Mouse (Mus musculus) erythroid progenitor cell, adult 5-6 weeks (primary cell): ENCODE measurements around the gene Sik1. TPM values are rescaled to one million over a fixed set of nuclear protein-coding genes. Genes with fewer than 3 reads are reported as not detected.
A peak's percentile ranks its signal among the peaks of the same experiment; 100 is the strongest.
"Not testable (repeated sequence)": the region's sequence is repeated elsewhere in the genome, so short reads cannot be mapped to it uniquely, and the experiment has no call there.

Experiments
- ATAC-seq: replicated peaks from 2 replicates; pipeline ENCODE4 v1.8.0; 2016; ENCODE audit warnings: moderate number of reproducible peaks, mild to moderate bottlenecking, moderate TSS enrichment, inconsistent platforms; ENCODE audit not compliant: poor library complexity, low FRiP score, severe bottlenecking
- total RNA-seq, 2 experiments: library from RNA; stranded (forward) in 1 of 2; stranded (reverse) in 1 of 2; fragments of 150-400 nt in 1 of 2; fragments of 186-747, 209-891 nt in 1 of 2; gene quantifications; 2 replicates each; pipeline versions ENCODE4 v1.2.3 to v1.2.4; 2015 to 2017; ENCODE audit warnings: low replicate concordance in 2 of 2

Gene Sik1
- total RNA-seq (2015; ENCODE audit: low replicate concordance): 7.6 and 9.2 TPM in 2 replicates
- 2.2 and 5.9 TPM in 2 replicates for total RNA-seq (2017; ENCODE audit: low replicate concordance)

- ATAC-seq: peak; percentile 89
These were observed at the start of gene Sik1 for GRCm38 (mm10) chr17:31855597-31856518. Gene Sik1, minus strand, starts transcription at chr17:31855804.

GRCm38 (mm10) chr17:31905201-31905790, 49.7 kb upstream of the Sik1 start:
- no peak for ATAC-seq

- ATAC-seq: no peak
These were observed 48.4 kb upstream of the Sik1 start for GRCm38 (mm10) chr17:31904036-31904435.

GRCm38 (mm10) chr17:31902630-31903198, 47.1 kb upstream of the Sik1 start:
- no peak for ATAC-seq

- 0 out of 2 replicates have a peak, but pooled peaks have one; percentile 26 for ATAC-seq
These were observed 46.0 kb upstream of the Sik1 start for GRCm38 (mm10) chr17:31901461-31902204.

GRCm38 (mm10) chr17:31898941-31899340, 43.3 kb upstream of the Sik1 start:
- ATAC-seq: no peak

- ATAC-seq: no peak
These were observed 41.7 kb upstream of the Sik1 start for GRCm38 (mm10) chr17:31897186-31897793.

- ATAC-seq: no peak
These were observed 41.1 kb upstream of the Sik1 start for GRCm38 (mm10) chr17:31896751-31897150.

GRCm38 (mm10) chr17:31896311-31896710, 40.7 kb upstream of the Sik1 start:
- ATAC-seq: no peak

GRCm38 (mm10) chr17:31893371-31894060, 37.9 kb upstream of the Sik1 start:
- no peak for ATAC-seq

GRCm38 (mm10) chr17:31892750-31893149, 37.1 kb upstream of the Sik1 start:
- ATAC-seq: no peak

- ATAC-seq: no peak
These were observed 36.3 kb upstream of the Sik1 start for GRCm38 (mm10) chr17:31891858-31892257.

- no peak for ATAC-seq
These were observed 34.8 kb upstream of the Sik1 start for GRCm38 (mm10) chr17:31890311-31890951.

- no peak for ATAC-seq
These were observed 34.0 kb upstream of the Sik1 start for GRCm38 (mm10) chr17:31889446-31890201.

GRCm38 (mm10) chr17:31888540-31888939, 32.9 kb upstream of the Sik1 start:
- peak; percentile 25; the same call in 1 of the 2 replicates for ATAC-seq

- ATAC-seq: not testable (repeated sequence)
These were observed 29.1 kb upstream of the Sik1 start for GRCm38 (mm10) chr17:31884676-31885075.

- no peak for ATAC-seq
These were observed 23.8 kb upstream of the Sik1 start for GRCm38 (mm10) chr17:31879406-31879805.

GRCm38 (mm10) chr17:31877650-31878141, 22.1 kb upstream of the Sik1 start:
- no peak for ATAC-seq
